Mouse (Mus musculus) erythroblast, embryonic 14.5 days (primary cell): ENCODE results near the gene Gm17304. TPM values are rescaled to one million over a fixed set of nuclear protein-coding genes. Genes with fewer than 3 reads are reported as not detected.

Experiments used
- H3K27me3 ChIP-seq: 2 replicates; pipeline ENCODE4 v1.6.1; 2012; ENCODE audit warnings: inconsistent platforms; ENCODE audit not compliant: control insufficient read depth
- H3K36me3 ChIP-seq: 2 replicates; pipeline ENCODE4 v1.6.1; 2012; ENCODE audit warnings: mild to moderate bottlenecking, inconsistent platforms; ENCODE audit not compliant: control insufficient read depth
- H3K4me1 ChIP-seq: 2 replicates; pipeline ENCODE4 v1.6.1; 2012; ENCODE audit warnings: inconsistent platforms; ENCODE audit not compliant: control insufficient read depth
- H3K4me3 ChIP-seq: replicated peaks from 2 replicates; pipeline ENCODE3; 2012; ENCODE audit warnings: moderate library complexity, mild to moderate bottlenecking, inconsistent platforms
- H3K9me3 ChIP-seq: 2 replicates; pipeline ENCODE4 v1.6.1; 2012; ENCODE audit warnings: low read length, inconsistent platforms, mixed read lengths; ENCODE audit not compliant: control insufficient read depth
- GATA1 ChIP-seq: IDR thresholded peaks from 2 replicates; pipeline ENCODE4 v1.6.1; 2012; ENCODE audit warnings: low read length, inconsistent platforms, mixed read lengths
- TAL1 ChIP-seq: IDR thresholded peaks from 3 replicates; pipeline ENCODE4 v1.6.1; 2012; ENCODE audit warnings: low read length, inconsistent platforms, mixed read lengths
- polyA plus RNA-seq: library from polyadenylated mRNA; stranded (reverse); fragments of >175 nt; gene quantifications from 2 replicates; pipeline ENCODE4 v1.2.3, GENCODE M21; 2012

The Gm17304 gene
- polyA plus RNA-seq, 1 experiment, result not detected

GRCm38 (mm10) chr5:106589006-106589405 is 19.9 kb upstream of the Gm17304 start:
- no peak for TF ChIP-seq TAL1
- no peak for TF ChIP-seq GATA1
- no peak overlapping the region for H3K4me3 ChIP-seq
- H3K27me3 ChIP-seq, result no peaks in the 10 kb centered on the region
- no peaks in the 10 kb centered on the region; the same call in 1 of the 2 replicates for H3K9me3 ChIP-seq
- no peaks in the 10 kb centered on the region for H3K4me1 ChIP-seq
- peaks cover 4% of the 10 kb centered on the region for H3K36me3 ChIP-seq

- no peaks in the 10 kb centered on the region for H3K4me1 ChIP-seq
- H3K9me3 ChIP-seq, result no peaks in the 10 kb centered on the region; the same call in 1 of the 2 replicates
- peaks cover 4% of the 10 kb centered on the region for H3K36me3 ChIP-seq
- TF ChIP-seq TAL1 (no peak), GATA1 (no peak)
- no peaks in the 10 kb centered on the region for H3K27me3 ChIP-seq
- no peak overlapping the region for H3K4me3 ChIP-seq
These were observed 19.2 kb upstream of the Gm17304 start for GRCm38 (mm10) chr5:106589670-106590069.

- Histone ChIP-seq H3K4me1 (no peaks in the 10 kb centered on the region), H3K9me3 (no peaks in the 10 kb centered on the region; the same call in 1 of the 2 replicates), H3K4me3 (no peak overlapping the region), H3K36me3 (peaks cover 6% of the 10 kb centered on the region), H3K27me3 (no peaks in the 10 kb centered on the region)
- TF ChIP-seq TAL1 (no peak), GATA1 (no peak)
These were observed 18.2 kb upstream of the Gm17304 start for GRCm38 (mm10) chr5:106590686-106591085.

- TF ChIP-seq TAL1, result no peak
- TF ChIP-seq GATA1, result no peak
- H3K36me3 ChIP-seq, result peaks cover 16% of the 10 kb centered on the region
- no peaks in the 10 kb centered on the region for H3K27me3 ChIP-seq
- H3K9me3 ChIP-seq, result no peaks in the 10 kb centered on the region; the same call in 1 of the 2 replicates
- no peaks in the 10 kb centered on the region for H3K4me1 ChIP-seq
- H3K4me3 ChIP-seq, result no peak overlapping the region
These were observed 14.5 kb upstream of the Gm17304 start for GRCm38 (mm10) chr5:106594388-106594787.

DNA sequence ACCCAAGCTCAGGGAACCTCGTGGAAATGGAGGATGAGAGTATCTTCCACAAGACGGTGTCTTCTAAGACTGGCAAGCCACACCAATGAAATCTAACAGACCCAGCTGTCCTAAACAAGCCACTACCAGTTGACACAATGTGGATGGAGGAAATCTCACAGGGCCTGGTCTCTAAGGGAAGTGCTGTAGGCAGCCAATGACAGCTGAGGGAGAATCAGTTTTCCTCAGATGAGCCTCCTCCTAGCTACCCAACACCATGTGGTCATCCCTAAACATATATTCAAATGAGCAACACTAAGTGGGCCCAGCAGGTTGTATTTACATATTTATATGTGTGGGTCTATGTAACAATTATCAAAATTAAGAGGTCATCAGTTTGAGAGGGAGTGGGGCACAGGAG is 11.4 kb upstream of the Gm17304 start:
- no peaks in the 10 kb centered on the region for H3K27me3 ChIP-seq
- H3K36me3 ChIP-seq, result peaks cover 34% of the 10 kb centered on the region
- no peaks in the 10 kb centered on the region for H3K9me3 ChIP-seq
- no peak for TF ChIP-seq TAL1
- TF ChIP-seq GATA1, result no peak
- H3K4me1 ChIP-seq, result no peaks in the 10 kb centered on the region
- H3K4me3 ChIP-seq, result no peak overlapping the region

DNA sequence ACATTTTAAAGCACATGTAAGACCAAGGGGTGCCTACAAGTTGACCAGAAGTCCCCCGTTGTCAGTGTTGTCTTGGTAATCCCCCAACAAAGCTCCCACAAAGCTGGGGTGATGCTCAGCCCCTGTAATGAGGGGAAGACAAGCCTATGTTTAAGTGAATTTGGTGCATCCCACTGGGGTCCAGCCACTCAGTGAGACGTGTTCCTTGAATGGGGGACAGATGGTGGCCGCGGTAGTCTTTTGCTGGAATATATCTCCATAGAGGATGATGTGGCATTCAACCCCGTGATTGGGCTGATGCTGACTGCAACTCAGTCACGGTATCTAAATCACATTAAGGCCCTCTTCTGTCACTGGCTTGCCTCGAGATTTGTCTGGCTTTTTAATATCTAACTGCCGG is 9.4 kb upstream of the Gm17304 start:
- no peaks in the 10 kb centered on the region for H3K27me3 ChIP-seq
- TF ChIP-seq GATA1, result no peak
- TF ChIP-seq TAL1, result no peak
- H3K4me1 ChIP-seq, result no peaks in the 10 kb centered on the region
- H3K36me3 ChIP-seq, result peaks cover 40% of the 10 kb centered on the region
- H3K9me3 ChIP-seq, result no peaks in the 10 kb centered on the region
- no peak overlapping the region for H3K4me3 ChIP-seq

DNA sequence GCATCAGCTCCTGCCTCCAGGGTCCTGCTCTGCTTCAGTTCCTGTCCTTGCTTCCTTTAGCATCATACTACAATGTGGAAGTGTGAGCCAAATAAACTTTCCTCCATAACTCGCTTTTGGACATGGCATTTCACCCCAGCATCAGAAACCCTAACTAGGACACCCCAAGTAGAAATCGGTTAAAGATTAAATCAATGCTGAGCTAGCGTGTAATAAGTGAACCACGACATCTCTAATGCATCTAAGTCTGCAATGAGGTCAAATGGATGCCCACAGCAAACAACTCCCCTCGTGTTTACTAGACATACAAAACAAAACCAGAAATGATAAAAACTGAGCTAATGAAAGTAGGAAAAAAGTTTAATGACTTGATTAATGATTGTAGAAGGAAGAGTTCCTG is 4.5 kb upstream of the Gm17304 start:
- Histone ChIP-seq H3K4me3 (no peak overlapping the region), H3K9me3 (no peaks in the 10 kb centered on the region), H3K36me3 (peaks cover 50% of the 10 kb centered on the region), H3K4me1 (no peaks in the 10 kb centered on the region), H3K27me3 (no peaks in the 10 kb centered on the region)
- TF ChIP-seq GATA1 (no peak), TAL1 (no peak)

DNA sequence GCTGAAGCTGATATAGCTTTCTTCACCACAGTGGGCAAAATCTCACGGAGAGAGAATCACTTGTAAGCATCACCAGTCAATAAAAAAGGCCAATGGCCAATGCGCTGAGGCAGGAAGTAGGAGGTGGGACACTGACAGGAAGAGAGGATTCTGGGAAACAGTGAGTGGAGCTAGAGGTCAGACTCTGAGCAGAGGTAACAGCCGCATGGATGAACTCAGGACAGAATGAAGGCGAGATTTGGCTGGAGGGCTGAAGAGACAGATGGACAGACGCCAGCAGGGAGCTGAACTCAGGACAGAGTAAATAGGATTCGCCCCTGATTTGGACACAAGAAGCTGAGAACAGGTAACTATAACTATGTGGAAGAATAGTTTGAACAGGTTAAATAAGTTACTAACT is 3.8 kb upstream of the Gm17304 start:
- Histone ChIP-seq H3K27me3 (no peaks in the 10 kb centered on the region), H3K9me3 (no peaks in the 10 kb centered on the region), H3K4me3 (no peak overlapping the region), H3K36me3 (peaks cover 50% of the 10 kb centered on the region), H3K4me1 (no peaks in the 10 kb centered on the region)
- no peak for TF ChIP-seq GATA1
- TF ChIP-seq TAL1, result no peak

DNA sequence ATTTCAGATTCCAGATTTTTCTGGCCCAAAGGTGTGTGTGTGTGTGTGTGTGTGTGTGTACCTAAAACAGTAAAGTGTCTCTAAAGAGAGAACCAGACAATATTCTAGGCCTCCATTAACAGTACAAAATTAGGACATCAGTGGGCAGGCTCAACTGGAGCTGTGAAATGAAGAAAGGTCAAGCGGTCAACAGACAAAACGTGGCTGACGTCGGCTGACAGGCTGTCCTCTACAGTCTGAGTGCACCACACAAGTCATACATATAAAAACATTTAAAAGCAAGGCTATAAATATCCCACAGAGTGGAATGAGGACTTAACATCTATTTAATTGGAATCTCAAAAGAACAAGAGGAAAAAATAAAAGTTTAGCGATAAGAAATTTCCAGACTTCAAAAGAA is 1.8 kb upstream of the Gm17304 start:
- no peak for TF ChIP-seq GATA1
- TF ChIP-seq TAL1, result no peak

DNA sequence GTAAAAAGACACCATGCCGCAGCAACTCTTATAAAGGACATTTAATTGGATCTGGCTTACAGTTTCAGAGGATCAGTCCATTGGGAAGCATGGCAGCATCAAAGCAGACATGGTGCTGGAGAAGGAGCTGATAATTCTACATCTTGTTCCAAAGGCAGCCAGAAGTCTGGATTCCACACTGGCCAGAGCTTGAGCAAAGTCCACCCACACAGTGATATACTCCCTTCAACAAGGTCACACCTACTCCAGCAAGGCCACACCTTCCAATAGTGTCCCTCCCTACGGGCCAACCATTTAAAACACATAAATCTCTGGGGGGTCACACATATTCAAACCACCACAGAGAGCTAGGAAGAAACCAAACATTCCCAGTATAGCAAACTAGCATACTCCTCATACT is 3.3 kb downstream of the Gm17304 start:
- Histone ChIP-seq H3K4me1 (no peaks in the 10 kb centered on the region; the same call in 1 of the 2 replicates), H3K27me3 (no peaks in the 10 kb centered on the region), H3K4me3 (no peak overlapping the region), H3K36me3 (peaks cover 79% of the 10 kb centered on the region), H3K9me3 (no peaks in the 10 kb centered on the region)
- no peak for TF ChIP-seq TAL1
- TF ChIP-seq GATA1, result no peak

More for the DNA sequence above, 1.8 kb upstream of the Gm17304 start:
- H3K9me3 ChIP-seq, result no peaks in the 10 kb centered on the region
- no peak overlapping the region for H3K4me3 ChIP-seq
- H3K4me1 ChIP-seq, result no peaks in the 10 kb centered on the region
- H3K36me3 ChIP-seq, result peaks cover 55% of the 10 kb centered on the region
- H3K27me3 ChIP-seq, result no peaks in the 10 kb centered on the region
